In the genomic region with DNA sequence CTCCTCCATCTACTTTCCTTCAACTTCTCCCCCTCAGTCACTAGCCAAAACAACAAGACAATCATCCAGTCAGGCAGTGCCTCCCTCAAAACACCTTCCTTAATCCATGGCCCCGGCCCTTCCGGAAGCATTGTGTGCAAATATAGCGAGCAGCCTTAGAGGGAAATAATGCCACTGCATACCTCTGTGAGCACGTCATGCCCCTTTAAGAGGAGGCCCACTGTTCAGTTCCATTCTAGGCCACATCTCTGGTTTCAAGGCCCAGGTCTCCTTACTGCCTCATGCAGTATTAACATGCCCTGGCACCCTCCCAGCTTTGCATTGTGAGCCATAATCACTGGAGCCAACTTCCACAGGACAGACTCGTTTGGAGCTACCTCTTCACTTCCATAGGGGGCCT, we compare ENCODE assay signal across 21 mouse cellular contexts.
DNase-seq lines count a peak whose midpoint lies in the region; ATAC-seq lines count a peak whose summit lies in the region.
"Had no signal": no experiment of that assay in that cellular context is flagged by ENCODE, and none has a peak within 500 bp of the region (broad histone marks: within the 10 kb centered on the region; RNA-seq: fewer than 3 reads in every experiment).

No protein-coding gene starts in this region.

- H3K4me2 ChIP-seq in heart, embryonic 12.5 days, result no peak overlapping the region
- no peak overlapping the region for H3K4me2 ChIP-seq in kidney, embryonic 14.5 days (replicated peaks; ENCODE audit: low read depth, low read length)
- no peak overlapping the region for H3K4me2 ChIP-seq in embryonic facial prominence, embryonic 13.5 days
- H3K4me2 ChIP-seq in embryonic facial prominence, embryonic 15.5 days (replicated peaks), result no peak overlapping the region
- H3K4me2 ChIP-seq: hindbrain, embryonic 14.5 days; intestine, embryonic 15.5 days had no signal

- ATAC-seq in heart, embryonic 12.5 days (ENCODE audit: insufficient number of reproducible peaks, low FRiP score), result peak; percentile 45; the same call in 1 of the 2 replicates
- no peak for ATAC-seq in kidney, embryonic 14.5 days (ENCODE audit: low FRiP score, low TSS enrichment)
- ATAC-seq in embryonic facial prominence, embryonic 13.5 days (ENCODE audit: insufficient number of reproducible peaks, insufficient read depth, low FRiP score, low TSS enrichment, low read depth), result 0 out of 2 replicates have a peak, but pooled peaks have one; percentile 48
- peak; percentile 82 for ATAC-seq in embryonic facial prominence, embryonic 15.5 days (ENCODE audit: insufficient number of reproducible peaks, low FRiP score, low TSS enrichment, low read depth)
- no peak for ATAC-seq in CD4-positive, CD25-positive, alpha-beta regulatory T cell, adult 4 months
- ATAC-seq: forebrain, embryonic 16.5 days; intestine, embryonic 15.5 days had no signal

- no peaks in the 10 kb centered on the region for H3K36me3 ChIP-seq in heart, embryonic 12.5 days
- no peaks in the 10 kb centered on the region for H3K36me3 ChIP-seq in kidney, embryonic 14.5 days (ENCODE audit: control insufficient read depth, insufficient read depth, low read length)
- H3K36me3 ChIP-seq in embryonic facial prominence, embryonic 13.5 days, result no peaks in the 10 kb centered on the region
- H3K36me3 ChIP-seq in embryonic facial prominence, embryonic 15.5 days, result no peaks in the 10 kb centered on the region
- H3K36me3 ChIP-seq: G1E; heart, embryonic 10.5 days; hindbrain, embryonic 10.5 days; intestine, embryonic 15.5 days had no signal

- no peak overlapping the region for H3K4me3 ChIP-seq in heart, embryonic 12.5 days
- H3K4me3 ChIP-seq in kidney, embryonic 14.5 days (ENCODE audit: low read length), result no peak overlapping the region
- no peak overlapping the region for H3K4me3 ChIP-seq in embryonic facial prominence, embryonic 13.5 days
- H3K4me3 ChIP-seq in embryonic facial prominence, embryonic 15.5 days (replicated peaks), result no peak overlapping the region
- H3K4me3 ChIP-seq: heart, embryonic 10.5 days; hindbrain, embryonic 10.5 days; intestine, embryonic 15.5 days had no signal

- H3K9ac ChIP-seq in heart, embryonic 12.5 days, result no peak overlapping the region
- 0 out of 2 replicates have a peak overlapping the region, but pooled peaks have one; percentile 12 for H3K9ac ChIP-seq in kidney, embryonic 14.5 days (ENCODE audit: low read depth, low read length)
- no peak overlapping the region for H3K9ac ChIP-seq in embryonic facial prominence, embryonic 13.5 days
- H3K9ac ChIP-seq in embryonic facial prominence, embryonic 15.5 days, result no peak overlapping the region
- H3K9ac ChIP-seq: hindbrain, embryonic 14.5 days; intestine, embryonic 15.5 days had no signal

- H3K9me3 ChIP-seq in heart, embryonic 12.5 days (replicated peaks), result no peaks in the 10 kb centered on the region
- no peaks in the 10 kb centered on the region for H3K9me3 ChIP-seq in kidney, embryonic 14.5 days (ENCODE audit: control insufficient read depth, low read length)
- H3K9me3 ChIP-seq in embryonic facial prominence, embryonic 13.5 days, result no peaks in the 10 kb centered on the region
- no peaks in the 10 kb centered on the region for H3K9me3 ChIP-seq in embryonic facial prominence, embryonic 15.5 days (replicated peaks)
- H3K9me3 ChIP-seq: G1E; heart, embryonic 10.5 days; hindbrain, embryonic 10.5 days; intestine, embryonic 15.5 days had no signal

- H3K27me3 ChIP-seq in heart, embryonic 12.5 days (replicated peaks), result no peaks in the 10 kb centered on the region
- no peaks in the 10 kb centered on the region for H3K27me3 ChIP-seq in kidney, embryonic 14.5 days (ENCODE audit: control insufficient read depth, insufficient read depth, low read length)
- no peaks in the 10 kb centered on the region for H3K27me3 ChIP-seq in embryonic facial prominence, embryonic 13.5 days
- no peaks in the 10 kb centered on the region for H3K27me3 ChIP-seq in embryonic facial prominence, embryonic 15.5 days
- H3K27me3 ChIP-seq: intestine, embryonic 15.5 days had no signal

- peaks cover 9% of the 10 kb centered on the region for H3K4me1 ChIP-seq in heart, embryonic 12.5 days (replicated peaks)
- H3K4me1 ChIP-seq in kidney, embryonic 14.5 days (ENCODE audit: control insufficient read depth, insufficient read depth, low read length), result no peaks in the 10 kb centered on the region
- H3K4me1 ChIP-seq in embryonic facial prominence, embryonic 13.5 days, result no peaks in the 10 kb centered on the region
- peaks cover 4% of the 10 kb centered on the region; the same call in 1 of the 2 replicates for H3K4me1 ChIP-seq in embryonic facial prominence, embryonic 15.5 days
- H3K4me1 ChIP-seq: intestine, embryonic 15.5 days had no signal

- H3K27ac ChIP-seq in heart, embryonic 12.5 days (ENCODE audit: poor library complexity, severe bottlenecking), result no peak overlapping the region
- H3K27ac ChIP-seq in kidney, embryonic 14.5 days (ENCODE audit: low read depth, low read length), result no peak overlapping the region
- no peak overlapping the region for H3K27ac ChIP-seq in embryonic facial prominence, embryonic 13.5 days
- H3K27ac ChIP-seq in embryonic facial prominence, embryonic 15.5 days (replicated peaks), result no peak overlapping the region; the same call in 1 of the 2 replicates
- H3K27ac ChIP-seq: heart, embryonic 10.5 days; hindbrain, embryonic 10.5 days; hindbrain, embryonic 14.5 days; intestine, embryonic 15.5 days had no signal

- DNase-seq in heart, postnatal 4 days, result no peak
- no peak for DNase-seq in kidney, adult 9 months
- DNase-seq in embryo, embryonic 9.5 days (ENCODE audit: extremely low spot score), result no peak
- DNase-seq: adrenal gland, postnatal 10 days; cerebellum, adult 11 months; cerebellum, adult 9-10 months; cerebellum, postnatal 36 days; gastrocnemius, postnatal 25 days; heart, postnatal 10 days; kidney, adult 18-20 months had no signal

- 56% methylated on average over 5 of the region's 5 CpGs for WGBS in heart, embryonic 12.5 days
- WGBS in kidney, embryonic 14.5 days, result 86% methylated on average over 5 of the region's 5 CpGs
- 71% methylated on average over 5 of the region's 5 CpGs for WGBS in embryonic facial prominence, embryonic 13.5 days
- WGBS in embryonic facial prominence, embryonic 15.5 days, result 58% methylated on average over 5 of the region's 5 CpGs

Comparison
In these comparisons a context has a peak if more than half of its experiments do, and no peak if none do; other contexts are left out.
1. ATAC-seq: peak in heart, embryonic 12.5 days (single experiment), embryonic facial prominence, embryonic 13.5 days (single experiment) and embryonic facial prominence, embryonic 15.5 days (single experiment); none in kidney, embryonic 14.5 days (single experiment) and CD4-positive, CD25-positive, alpha-beta regulatory T cell, adult 4 months (single experiment).